Mouse (Mus musculus) heart, embryonic 13.5 days (tissue): Measurements from ENCODE around the gene Pde6h. TPM values are rescaled to one million over a fixed set of nuclear protein-coding genes. Genes with fewer than 3 reads are reported as not detected.
"Not testable (repeated sequence)": the region's sequence is repeated elsewhere in the genome, so short reads cannot be mapped to it uniquely, and the experiment has no call there.

ENCODE experiments used
- ATAC-seq: fragments of 200-750 bp; cut with Nextera tagmentation; 2 replicates; pipeline ENCODE4 v1.8.0; 2017; ENCODE audit warnings: moderate TSS enrichment; ENCODE audit not compliant: insufficient number of reproducible peaks, low FRiP score, low TSS enrichment; ENCODE audit errors: extremely low read depth
- H3K27ac ChIP-seq: fragments of 300-500 bp; sonication (generic); replicated peaks from 2 replicates; pipeline ENCODE4 v1.5.1; 2015; ENCODE audit warnings: moderate library complexity, mild to moderate bottlenecking, inconsistent platforms
- H3K27me3 ChIP-seq: fragments of 300-500 bp; sonication (generic); replicated peaks from 2 replicates; pipeline ENCODE4 v1.6.1; 2015; ENCODE audit warnings: mild to moderate bottlenecking, inconsistent platforms
- H3K36me3 ChIP-seq: fragments of 300-500 bp; sonication (generic); 2 replicates; pipeline ENCODE4 v1.6.1; 2015; ENCODE audit warnings: mild to moderate bottlenecking, inconsistent platforms
- H3K4me1 ChIP-seq: fragments of 300-500 bp; sonication (generic); 2 replicates; pipeline ENCODE4 v1.6.1; 2015; ENCODE audit warnings: inconsistent platforms
- H3K4me2 ChIP-seq: fragments of 300-500 bp; sonication (generic); 2 replicates; pipeline ENCODE4 v1.6.1; 2015; ENCODE audit warnings: inconsistent platforms, mild to moderate bottlenecking, moderate library complexity
- H3K4me3 ChIP-seq: fragments of 300-500 bp; sonication (generic); 2 replicates; pipeline ENCODE4 v1.5.1; 2015; ENCODE audit warnings: moderate library complexity, mild to moderate bottlenecking, inconsistent platforms
- H3K9ac ChIP-seq: fragments of 300-500 bp; sonication (generic); 2 replicates; pipeline ENCODE4 v1.6.1; 2015; ENCODE audit warnings: inconsistent platforms, mild to moderate bottlenecking, moderate library complexity
- H3K9me3 ChIP-seq: fragments of 300-500 bp; sonication (generic); 2 replicates; pipeline ENCODE4 v1.6.1; 2016; ENCODE audit warnings: inconsistent platforms
- WGBS: fragments of 180-500 bp; shearing (Covaris S2); methylation state at CpG from one replicate; pipeline ENCODE4 v1.1.7; 2015; ENCODE audit warnings: mixed read lengths; 5-methylcytosine and 5-hydroxymethylcytosine counted together
- polyA plus RNA-seq: library from polyadenylated mRNA; unstranded; fragments of >200 nt; fragmentation: Nextera tagmentation; extraction: Ambion mirVana; gene quantifications from 2 replicates; pipeline ENCODE4 v1.2.1, GENCODE M21; 2015

Pde6h gene
- 0.36 TPM in 1 of 2 replicates, not detected in the other for polyA plus RNA-seq

DNA sequence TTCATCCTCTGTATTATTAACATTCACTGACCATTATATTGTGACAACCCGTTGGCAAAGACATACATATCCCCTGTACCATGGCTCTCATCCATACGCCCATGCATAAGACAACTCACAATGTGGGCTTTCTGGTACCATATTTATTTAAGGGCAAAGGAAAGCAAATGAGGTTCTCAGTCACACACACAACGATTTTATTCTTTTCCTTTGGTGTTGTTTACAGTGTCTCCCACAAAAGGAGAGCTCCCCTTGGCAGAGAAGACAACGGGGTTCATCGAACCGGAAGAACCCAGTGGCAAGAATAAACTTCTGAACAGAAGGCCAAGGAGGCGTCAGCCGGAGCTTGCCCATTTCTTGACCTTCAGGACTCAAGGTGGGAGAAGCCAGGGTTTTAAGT is at the start of gene Pde6h:
Gene Pde6h, plus strand, starts transcription at position 301 of the 400 bp plus-strand sequence.
- Histone ChIP-seq H3K36me3 (peaks cover 27% of the 10 kb centered on the region), H3K27me3 (no peaks in the 10 kb centered on the region), H3K27ac (no peak within 1 kb of the TSS), H3K9ac (no peak within 1 kb of the TSS), H3K4me2 (no peak within 1 kb of the TSS), H3K4me3 (no peak within 1 kb of the TSS), H3K9me3 (no peaks in the 10 kb centered on the region), H3K4me1 (peaks cover 20% of the 10 kb centered on the region)
- 90% methylated on average over 8 of the region's 8 CpGs for WGBS
- ATAC-seq, result no peak

DNA sequence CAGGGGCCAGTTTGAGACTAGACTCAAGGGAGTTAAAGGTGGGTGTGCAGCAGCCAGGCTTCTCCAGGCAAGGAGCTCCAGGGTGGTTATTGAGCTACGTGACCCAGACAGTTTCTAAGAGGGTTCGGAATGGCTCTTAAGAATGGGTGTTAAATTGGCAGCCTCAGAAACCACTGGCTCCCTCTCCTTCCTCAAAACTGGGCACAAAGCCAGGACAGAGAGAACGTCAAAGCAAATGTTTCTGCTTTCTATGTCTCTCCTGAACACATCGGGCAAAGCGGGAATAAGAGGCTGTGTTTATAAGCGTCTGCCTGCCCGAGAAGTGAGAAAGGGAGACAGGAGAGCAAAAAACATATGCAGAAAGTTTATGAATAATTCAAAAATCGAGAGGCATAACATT is 49.0 kb upstream of the Pde6h start:
- peak overlapping the region; percentile 65 for H3K4me2 ChIP-seq
- peak overlapping the region; percentile 55 for H3K4me3 ChIP-seq

DNA sequence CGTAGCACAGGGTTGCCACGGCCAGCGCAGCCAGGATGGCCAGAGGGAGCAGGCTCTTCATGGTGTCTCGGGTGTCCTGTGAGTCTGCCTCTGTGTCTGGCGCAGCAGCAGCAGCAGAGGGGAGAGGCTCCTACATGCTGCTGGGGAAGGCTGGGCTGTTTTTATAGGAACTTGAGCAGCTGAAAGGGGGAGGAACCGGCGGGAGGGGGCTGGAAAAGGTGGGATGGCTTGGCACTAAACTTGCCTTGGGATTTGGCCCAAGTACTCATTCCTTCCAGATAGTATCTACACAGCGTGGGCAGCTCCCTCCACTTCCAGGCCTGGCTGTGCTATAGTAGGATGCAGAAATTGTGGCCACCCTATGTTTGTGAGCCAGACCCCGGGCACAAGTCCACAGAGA is 48.0 kb upstream of the Pde6h start, which contains the start of gene Mgp:
Gene Mgp, minus strand, starts transcription at position 154 of the 400 bp plus-strand sequence.
- H3K27ac ChIP-seq, result peak within 1 kb of the TSS; percentile 85
- ATAC-seq, result peak; percentile 35; the same call in 1 of the 2 replicates
- H3K4me1 ChIP-seq, result peaks cover 28% of the 10 kb centered on the region
- 18% methylated on average over 9 of the region's 9 CpGs for WGBS
- peak within 1 kb of the TSS; percentile 85 for H3K9ac ChIP-seq
- H3K4me2 ChIP-seq, result peak within 1 kb of the TSS; percentile 65
- H3K27me3 ChIP-seq, result no peaks in the 10 kb centered on the region
- H3K4me3 ChIP-seq, result peak within 1 kb of the TSS; percentile 55
- peaks cover 12% of the 10 kb centered on the region for H3K36me3 ChIP-seq
- H3K9me3 ChIP-seq, result no peaks in the 10 kb centered on the region

More for the DNA sequence above, 49.0 kb upstream of the Pde6h start:
- 16% methylated on average over 8 of the region's 8 CpGs for WGBS
- no peak for ATAC-seq
- Histone ChIP-seq H3K4me1 (peaks cover 28% of the 10 kb centered on the region), H3K27ac (peak overlapping the region; percentile 75), H3K36me3 (peaks cover 12% of the 10 kb centered on the region), H3K9ac (peak overlapping the region; percentile 75), H3K9me3 (no peaks in the 10 kb centered on the region), H3K27me3 (no peaks in the 10 kb centered on the region)

DNA sequence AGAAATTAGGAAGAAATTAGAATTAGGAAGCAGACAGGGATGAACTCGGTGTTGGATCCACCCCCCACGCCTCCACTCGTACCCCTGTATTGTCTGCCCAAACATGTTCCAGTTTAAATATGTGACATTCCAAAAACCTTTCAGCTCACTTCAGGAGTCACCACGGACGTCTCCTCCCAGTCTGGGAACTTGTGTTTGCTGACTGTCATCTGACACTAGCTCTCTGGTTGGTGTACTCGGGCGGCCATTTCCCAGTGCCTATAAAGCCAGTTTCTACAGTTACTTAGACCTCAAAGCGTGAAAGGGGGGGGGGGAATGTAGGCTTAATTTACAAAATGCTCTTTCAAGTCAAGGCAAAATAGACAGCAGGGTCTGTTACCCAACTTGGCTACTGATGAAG is 42.0 kb upstream of the Pde6h start:
- WGBS, result 63% methylated on average over 8 of the region's 8 CpGs
- H3K4me2 ChIP-seq, result no peak overlapping the region
- H3K9ac ChIP-seq, result no peak overlapping the region
- H3K9me3 ChIP-seq, result no peaks in the 10 kb centered on the region
- H3K4me1 ChIP-seq, result no peaks in the 10 kb centered on the region
- H3K4me3 ChIP-seq, result no peak overlapping the region
- no peak overlapping the region for H3K27ac ChIP-seq
- H3K36me3 ChIP-seq, result no peaks in the 10 kb centered on the region
- no peaks in the 10 kb centered on the region for H3K27me3 ChIP-seq
- ATAC-seq, result no peak

DNA sequence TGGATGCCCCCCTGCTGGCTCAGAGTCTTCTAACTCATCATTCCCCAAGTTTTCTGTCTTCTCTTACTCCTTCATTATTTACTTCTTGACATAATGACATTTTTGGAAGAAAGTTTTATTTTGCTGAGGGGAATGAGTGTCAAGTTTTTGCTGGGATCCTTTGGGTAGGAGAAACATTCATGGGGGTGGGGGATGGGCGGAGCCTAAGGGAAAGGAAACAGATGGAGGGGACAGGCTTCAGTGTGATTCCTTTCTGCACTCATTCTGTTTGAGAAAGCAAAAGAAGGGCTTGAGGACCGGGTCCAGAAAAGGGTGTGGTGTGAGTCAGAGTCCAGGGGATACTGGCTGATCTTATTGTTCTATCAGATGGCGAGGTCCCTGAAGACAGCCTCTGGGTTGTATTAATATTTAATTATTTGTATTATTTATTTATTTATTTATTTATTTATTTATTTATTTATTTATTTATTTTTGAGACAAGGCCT is 40.2 kb upstream of the Pde6h start:
- H3K36me3 ChIP-seq, result no peaks in the 10 kb centered on the region
- H3K27me3 ChIP-seq, result no peaks in the 10 kb centered on the region
- WGBS, result 72% methylated on average over 3 of the region's 3 CpGs

DNA sequence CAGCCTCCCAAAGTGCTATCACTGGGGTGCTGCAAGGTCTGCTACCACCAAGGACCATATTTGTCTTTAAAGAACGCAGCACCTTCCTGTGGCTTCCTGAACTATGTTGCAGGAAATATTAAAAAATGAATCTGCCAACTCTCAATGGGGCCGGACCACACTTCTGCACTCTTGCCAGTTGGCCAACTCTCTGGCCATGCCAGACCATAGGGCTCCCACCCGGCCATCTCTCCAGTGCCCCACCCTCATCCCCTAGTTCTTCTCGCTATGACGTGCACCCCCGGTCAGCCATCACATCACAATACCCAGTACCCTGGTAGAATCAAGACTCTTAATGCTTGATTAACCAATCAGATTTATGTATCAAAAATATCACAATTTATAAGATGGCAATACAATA is 39.7 kb upstream of the Pde6h start:
- H3K9ac ChIP-seq, result no peak overlapping the region
- H3K27me3 ChIP-seq, result no peaks in the 10 kb centered on the region
- H3K4me2 ChIP-seq, result no peak overlapping the region
- H3K36me3 ChIP-seq, result no peaks in the 10 kb centered on the region
- WGBS, result 89% methylated on average over 6 of the region's 6 CpGs
- peaks cover 13% of the 10 kb centered on the region for H3K4me1 ChIP-seq
- H3K4me3 ChIP-seq, result no peak overlapping the region
- no peaks in the 10 kb centered on the region for H3K9me3 ChIP-seq
- H3K27ac ChIP-seq, result no peak overlapping the region
- no peak for ATAC-seq

More for the DNA sequence above, 40.2 kb upstream of the Pde6h start:
- H3K4me3 ChIP-seq, result no peak overlapping the region
- no peak overlapping the region for H3K27ac ChIP-seq
- no peak for ATAC-seq
- no peaks in the 10 kb centered on the region for H3K9me3 ChIP-seq
- H3K4me1 ChIP-seq, result peaks cover 13% of the 10 kb centered on the region
- no peak overlapping the region for H3K9ac ChIP-seq
- no peak overlapping the region for H3K4me2 ChIP-seq

DNA sequence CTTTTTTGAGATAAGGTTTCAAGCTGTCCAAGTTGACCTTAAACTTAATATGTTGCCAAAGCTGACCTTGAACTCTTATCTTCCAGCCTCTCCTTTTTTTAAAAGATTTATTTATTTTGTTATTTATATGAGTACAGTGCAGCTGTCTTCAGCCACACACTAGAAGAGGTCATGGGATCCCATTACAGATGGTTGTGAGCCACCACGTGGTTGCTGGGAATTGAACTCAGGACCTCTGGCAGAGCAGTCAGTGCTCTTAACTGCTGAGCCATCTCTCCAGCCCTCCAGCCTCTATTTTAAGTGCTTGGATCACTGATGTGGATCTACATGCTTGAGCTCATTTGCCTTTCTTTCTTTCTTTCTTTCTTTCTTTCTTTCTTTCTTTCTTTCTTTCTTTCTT is 38.9 kb upstream of the Pde6h start:
- not testable (repeated sequence) for H3K9ac ChIP-seq, ATAC-seq, H3K4me2 ChIP-seq, H3K27ac ChIP-seq, H3K36me3 ChIP-seq, H3K9me3 ChIP-seq, H3K4me3 ChIP-seq, H3K27me3 ChIP-seq
- WGBS, result 47% methylated on average over 1 of the region's 1 CpGs
- peaks cover 20% of the 10 kb centered on the region for H3K4me1 ChIP-seq

DNA sequence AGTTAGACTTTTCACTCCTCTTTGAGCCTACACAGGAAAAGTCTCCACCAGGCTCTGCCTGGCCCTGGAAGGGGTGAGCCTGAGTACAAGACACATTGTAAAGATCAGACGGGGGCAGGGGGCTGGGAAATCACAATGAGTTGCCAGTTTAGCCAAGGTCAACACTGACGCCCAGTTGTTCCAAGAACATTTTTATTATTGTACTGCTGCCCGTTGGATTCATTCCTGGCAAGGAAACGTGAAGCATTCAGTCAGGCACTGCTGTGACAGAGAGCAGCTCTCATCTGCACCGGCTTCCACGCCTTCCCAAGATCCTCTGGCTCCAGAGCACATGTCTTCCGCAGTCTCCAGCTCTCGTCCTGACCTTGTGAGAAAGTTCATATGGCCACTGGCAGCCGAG is 35.8 kb upstream of the Pde6h start:
- H3K4me2 ChIP-seq, result no peak overlapping the region
- no peaks in the 10 kb centered on the region for H3K9me3 ChIP-seq
- H3K9ac ChIP-seq, result no peak overlapping the region
- H3K27me3 ChIP-seq, result no peaks in the 10 kb centered on the region
- no peaks in the 10 kb centered on the region for H3K36me3 ChIP-seq
- H3K4me1 ChIP-seq, result peaks cover 29% of the 10 kb centered on the region
- H3K27ac ChIP-seq, result peak overlapping the region; percentile 79
- WGBS, result 25% methylated on average over 9 of the region's 9 CpGs
- peak; percentile 71; the same call in 1 of the 2 replicates for ATAC-seq
- no peak overlapping the region for H3K4me3 ChIP-seq

DNA sequence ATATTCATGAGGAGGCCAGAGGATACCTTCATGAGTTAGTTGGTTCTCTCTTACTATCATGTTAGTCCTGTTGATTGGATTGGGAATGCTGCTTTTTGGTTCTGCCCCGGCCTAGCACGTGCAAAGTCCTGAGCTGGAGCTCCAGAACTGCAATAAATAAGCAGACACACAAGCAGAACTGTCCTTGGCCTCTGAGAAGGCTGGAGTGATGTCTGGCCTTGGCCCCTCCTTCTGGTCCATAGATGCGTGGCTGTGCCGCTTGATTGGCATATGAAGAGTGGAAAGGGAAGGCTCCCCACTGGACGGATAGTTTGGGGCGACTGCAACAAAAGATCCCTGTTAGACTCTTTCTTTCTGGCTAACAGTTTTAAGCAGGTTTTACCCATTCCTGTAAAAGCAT is 34.6 kb upstream of the Pde6h start:
- peak overlapping the region; percentile 59 for H3K27ac ChIP-seq
- no peak overlapping the region for H3K9ac ChIP-seq
- H3K27me3 ChIP-seq, result no peaks in the 10 kb centered on the region
- 82% methylated on average over 6 of the region's 6 CpGs for WGBS
- H3K4me3 ChIP-seq, result no peak overlapping the region
- no peaks in the 10 kb centered on the region for H3K9me3 ChIP-seq
- peaks cover 32% of the 10 kb centered on the region for H3K4me1 ChIP-seq
- ATAC-seq, result no peak
- no peak overlapping the region for H3K4me2 ChIP-seq
- no peaks in the 10 kb centered on the region for H3K36me3 ChIP-seq

DNA sequence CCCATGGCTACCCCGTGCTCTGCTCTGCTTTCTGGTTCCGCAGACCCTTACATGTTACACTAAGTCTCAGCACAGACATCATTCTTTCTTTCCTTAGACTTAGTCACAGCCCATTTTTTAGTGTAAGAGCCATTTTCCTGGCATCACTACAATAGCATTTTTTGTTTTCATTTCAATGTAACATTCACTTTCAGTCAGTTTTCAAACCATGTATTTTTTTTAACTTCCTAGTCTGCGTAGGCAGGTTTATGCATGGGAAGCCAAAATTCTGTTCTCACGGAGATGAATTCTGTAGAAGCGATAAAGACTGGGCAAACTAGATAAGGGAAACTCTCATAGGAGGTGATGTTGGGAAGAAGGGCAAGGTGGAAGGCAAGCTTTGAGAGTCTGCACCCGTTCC is 34.1 kb upstream of the Pde6h start:
- Histone ChIP-seq H3K4me3 (no peak overlapping the region), H3K9me3 (no peaks in the 10 kb centered on the region), H3K9ac (no peak overlapping the region), H3K36me3 (no peaks in the 10 kb centered on the region), H3K4me1 (peaks cover 35% of the 10 kb centered on the region), H3K27ac (peak overlapping the region; percentile 59), H3K4me2 (no peak overlapping the region), H3K27me3 (no peaks in the 10 kb centered on the region)
- ATAC-seq, result no peak
- 70% methylated on average over 6 of the region's 6 CpGs for WGBS

DNA sequence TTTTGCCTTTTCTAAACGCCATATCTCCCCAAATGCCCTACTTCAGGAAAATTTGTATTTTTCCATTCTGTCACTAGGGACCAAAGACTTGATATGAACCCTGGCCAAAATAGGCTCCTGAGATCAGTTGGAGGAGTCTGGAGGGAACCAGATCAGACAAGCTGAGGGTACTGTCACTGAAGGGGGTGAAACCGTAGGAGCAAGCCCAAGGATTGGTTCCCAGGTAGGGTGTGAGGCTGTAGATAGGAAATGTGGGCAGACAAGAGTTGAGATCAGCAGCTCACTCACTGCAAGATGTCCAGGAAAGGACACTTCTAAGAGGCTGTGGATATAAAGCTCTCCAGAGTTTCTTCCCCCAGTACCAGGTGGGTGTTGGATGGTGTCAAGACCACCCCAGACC is 31.6 kb upstream of the Pde6h start:
- Histone ChIP-seq H3K9me3 (no peaks in the 10 kb centered on the region), H3K4me3 (no peak overlapping the region), H3K36me3 (no peaks in the 10 kb centered on the region), H3K27ac (peak overlapping the region; percentile 59; the same call in 1 of the 2 replicates), H3K27me3 (no peaks in the 10 kb centered on the region), H3K9ac (no peak overlapping the region), H3K4me1 (peaks cover 50% of the 10 kb centered on the region), H3K4me2 (no peak overlapping the region)
- 56% methylated on average over 2 of the region's 2 CpGs for WGBS
- ATAC-seq, result no peak

DNA sequence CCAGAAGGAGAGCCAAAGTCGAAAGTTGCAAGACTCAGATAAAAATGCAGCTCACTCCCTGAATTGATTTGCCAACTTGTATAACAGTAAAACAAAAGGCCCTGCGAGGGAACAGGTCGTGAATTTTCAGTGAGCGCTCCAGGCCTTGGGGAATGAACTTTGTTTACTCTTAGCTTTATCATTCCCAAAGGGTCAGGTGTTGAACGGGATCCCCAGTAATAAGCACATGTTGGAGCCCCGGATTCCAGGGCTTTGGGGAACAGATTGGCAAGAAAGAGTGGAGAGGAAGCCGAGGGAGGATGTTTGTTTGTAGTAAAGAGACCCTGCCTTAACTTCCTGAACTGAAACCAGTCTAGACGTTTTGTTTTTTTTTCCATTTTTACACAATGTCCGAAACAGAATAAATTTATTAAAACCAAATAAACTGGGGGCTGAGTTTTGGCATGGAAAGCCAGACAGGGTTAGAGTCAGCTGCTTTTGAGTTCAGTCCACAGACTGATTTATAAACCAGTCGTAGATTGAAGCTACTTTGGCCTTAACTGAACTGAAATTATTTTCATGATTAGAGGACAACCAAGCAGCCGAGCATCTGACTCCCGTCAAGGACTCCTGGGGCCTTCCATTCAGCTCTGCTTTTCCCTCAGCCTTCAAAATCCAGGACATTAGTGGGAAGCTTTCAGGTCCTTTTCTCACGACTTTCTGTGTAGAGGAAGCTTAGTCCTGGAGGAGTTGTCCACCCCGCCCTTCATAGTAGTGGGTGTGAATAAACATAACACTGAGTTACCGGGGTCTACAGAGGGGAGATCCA is 28.9 kb upstream of the Pde6h start:
- Histone ChIP-seq H3K9me3 (no peaks in the 10 kb centered on the region), H3K4me1 (peaks cover 50% of the 10 kb centered on the region), H3K36me3 (no peaks in the 10 kb centered on the region), H3K4me2 (no peak overlapping the region), H3K4me3 (no peak overlapping the region), H3K27ac (peak overlapping the region; percentile 82), H3K9ac (no peak overlapping the region), H3K27me3 (no peaks in the 10 kb centered on the region)
- ATAC-seq, result no peak
- 47% methylated on average over 15 of the region's 15 CpGs for WGBS
